Comparison of ENCODE assay signal across 8 mouse cellular contexts in the genomic region with DNA sequence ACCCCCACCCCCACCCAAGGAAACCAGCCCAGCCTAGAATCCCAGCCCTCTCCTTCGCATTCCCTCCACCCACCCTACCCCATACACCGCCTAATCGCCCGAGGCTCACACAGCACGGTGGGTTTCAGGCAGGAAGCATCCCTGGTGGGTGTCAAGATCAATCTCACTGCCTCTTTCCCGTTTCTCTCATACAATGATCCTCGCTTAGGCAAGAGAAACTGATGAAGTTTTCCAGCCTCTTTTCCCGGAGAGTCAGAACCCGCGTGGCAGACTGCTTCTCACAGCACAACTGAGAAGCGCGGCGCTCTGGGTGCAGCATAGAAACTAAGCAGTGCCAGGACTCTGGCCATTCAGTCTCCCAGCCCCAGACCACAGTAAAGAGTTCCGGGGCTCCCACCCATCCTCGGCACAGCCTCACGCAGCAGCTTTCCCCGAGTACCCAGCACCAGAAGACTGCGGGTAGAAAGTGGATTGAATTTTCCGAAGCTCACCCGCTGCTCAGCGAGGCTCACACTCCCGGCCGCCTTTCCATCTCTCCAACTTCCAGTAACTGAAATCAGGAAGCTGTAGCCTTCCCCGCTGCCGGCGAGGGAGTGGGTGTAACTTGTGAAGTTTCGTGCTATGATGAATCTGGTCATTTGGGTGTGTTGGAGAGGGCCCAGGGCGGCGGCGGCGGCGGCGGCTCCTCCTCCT.
DNase-seq lines count a peak whose midpoint lies in the region; ATAC-seq and TF ChIP-seq lines count a peak whose summit lies in the region.

No protein-coding gene starts in this region.

- no peaks in the 10 kb centered on the region for H3K36me3 ChIP-seq in embryonic facial prominence, embryonic 11.5 days (replicated peaks; ENCODE audit: control insufficient read depth, insufficient read depth, low read depth, low read length)
- no peaks in the 10 kb centered on the region for H3K36me3 ChIP-seq in heart, adult 2 months (ENCODE audit: control insufficient read depth, insufficient read depth, low read length)
- no peaks in the 10 kb centered on the region for H3K36me3 ChIP-seq in kidney, adult 2 months (ENCODE audit: control insufficient read depth, insufficient read depth, low read length)
- no peaks in the 10 kb centered on the region for H3K36me3 ChIP-seq in limb, embryonic 14.5 days (ENCODE audit: control insufficient read depth, insufficient read depth, low read length)
- H3K36me3 ChIP-seq in midbrain, embryonic 16.5 days (ENCODE audit: control insufficient read depth, insufficient read depth, low read length): no peaks in the 10 kb centered on the region
- no peaks in the 10 kb centered on the region for H3K36me3 ChIP-seq in stomach, postnatal 0 days (ENCODE audit: control insufficient read depth, insufficient read depth, low read length)

- intact Hi-C loops in heart, adult 2 months (cut with DNase I): no loop called here

- no peak overlapping the region for H3K27ac ChIP-seq in embryonic facial prominence, embryonic 11.5 days (replicated peaks; ENCODE audit: low read depth, low read length)
- no peak overlapping the region; the same call in 1 of the 2 replicates for H3K27ac ChIP-seq in heart, adult 2 months
- no peak overlapping the region for H3K27ac ChIP-seq in kidney, adult 2 months (ENCODE audit: insufficient read depth, low read depth, low read length)
- peak overlapping the region; percentile 72 for H3K27ac ChIP-seq in limb, embryonic 14.5 days (replicated peaks; ENCODE audit: low read depth, low read length)
- H3K27ac ChIP-seq in midbrain, embryonic 16.5 days (ENCODE audit: low read length): no peak overlapping the region
- peak overlapping the region; percentile 80 for H3K27ac ChIP-seq in stomach, postnatal 0 days (replicated peaks)

- TF ChIP-seq EP300 in heart, adult 2 months (IDR thresholded peaks at IDR 0.05; ENCODE audit: insufficient read depth, low read depth, low read length): no peak
- no peak for TF ChIP-seq EP300 in stomach, postnatal 0 days (optimal IDR thresholded peaks at IDR 0.05)

- no peaks in the 10 kb centered on the region for H3K27me3 ChIP-seq in embryonic facial prominence, embryonic 11.5 days (ENCODE audit: control insufficient read depth, insufficient read depth, low read length)
- H3K27me3 ChIP-seq in heart, adult 2 months (ENCODE audit: control insufficient read depth, insufficient read depth, low read length): peaks cover 2% of the 10 kb centered on the region
- H3K27me3 ChIP-seq in kidney, adult 2 months (replicated peaks; ENCODE audit: control insufficient read depth, insufficient read depth, low read length): no peaks in the 10 kb centered on the region
- no peaks in the 10 kb centered on the region for H3K27me3 ChIP-seq in limb, embryonic 14.5 days (ENCODE audit: control insufficient read depth, insufficient read depth, low read length)
- no peaks in the 10 kb centered on the region for H3K27me3 ChIP-seq in midbrain, embryonic 16.5 days (ENCODE audit: control insufficient read depth, insufficient read depth, low read depth, low read length)
- H3K27me3 ChIP-seq in stomach, postnatal 0 days (ENCODE audit: control insufficient read depth, insufficient read depth, low read length): no peaks in the 10 kb centered on the region

- peak overlapping the region; percentile 44 for H3K9ac ChIP-seq in embryonic facial prominence, embryonic 11.5 days (replicated peaks; ENCODE audit: low read length)
- H3K9ac ChIP-seq in heart, adult 2 months (ENCODE audit: low read depth, low read length): peak overlapping the region; percentile 17; the same call in 1 of the 2 replicates
- H3K9ac ChIP-seq in limb, embryonic 14.5 days (ENCODE audit: low read depth, low read length, severe bottlenecking): peak overlapping the region; percentile 59
- H3K9ac ChIP-seq in midbrain, embryonic 16.5 days (ENCODE audit: low read depth, low read length): peak overlapping the region; percentile 50
- peak overlapping the region; percentile 60 for H3K9ac ChIP-seq in stomach, postnatal 0 days (ENCODE audit: low read length)

- TF ChIP-seq CTCF in heart, adult 2 months (IDR thresholded peaks at IDR 0.05): no peak
- no peak for TF ChIP-seq CTCF in kidney, adult 2 months (conservative IDR thresholded peaks at IDR 0.05; ENCODE audit: insufficient read depth, insufficient read length, low read depth, low read length)
- no peak for TF ChIP-seq CTCF in stomach, postnatal 0 days (IDR thresholded peaks at IDR 0.05; ENCODE audit: low read depth)

- WGBS in embryonic facial prominence, embryonic 11.5 days: under 1% methylated on average over 33 of the region's 33 CpGs
- 1% methylated on average over 32 of the region's 33 CpGs for WGBS in heart, adult 2 months
- WGBS in kidney, adult 2 months: under 1% methylated on average over 33 of the region's 33 CpGs
- WGBS in limb, embryonic 14.5 days: under 1% methylated on average over 33 of the region's 33 CpGs
- WGBS in midbrain, embryonic 16.5 days: under 1% methylated on average over 31 of the region's 33 CpGs
- under 1% methylated on average over 33 of the region's 33 CpGs for WGBS in stomach, postnatal 0 days

- peaks cover 3% of the 10 kb centered on the region; the same call in 1 of the 2 replicates for H3K4me1 ChIP-seq in embryonic facial prominence, embryonic 11.5 days (ENCODE audit: control insufficient read depth, insufficient read depth, low read length)
- H3K4me1 ChIP-seq in heart, adult 2 months (ENCODE audit: control insufficient read depth, insufficient read depth, low read length): no peaks in the 10 kb centered on the region
- H3K4me1 ChIP-seq in kidney, adult 2 months (ENCODE audit: control insufficient read depth, insufficient read depth, low read length): 0 out of 2 replicates have a peak, but pooled peaks cover 2% of the 10 kb centered on the region
- peaks cover 24% of the 10 kb centered on the region for H3K4me1 ChIP-seq in limb, embryonic 14.5 days (ENCODE audit: control insufficient read depth, insufficient read depth, low read length)
- peaks cover 17% of the 10 kb centered on the region for H3K4me1 ChIP-seq in midbrain, embryonic 16.5 days (ENCODE audit: control insufficient read depth, insufficient read depth, low read length)
- H3K4me1 ChIP-seq in stomach, postnatal 0 days (replicated peaks; ENCODE audit: control insufficient read depth, insufficient read depth): no peaks in the 10 kb centered on the region

- ATAC-seq in embryonic facial prominence, embryonic 11.5 days (replicated peaks; ENCODE audit: insufficient number of reproducible peaks, low FRiP score, low TSS enrichment, low read depth): 0 out of 2 replicates have a peak, but pooled peaks have one; percentile 69
- ATAC-seq in limb, embryonic 14.5 days (ENCODE audit: low FRiP score, low read depth): peak; percentile 76
- peak; percentile 66 for ATAC-seq in midbrain, embryonic 16.5 days
- ATAC-seq in stomach, postnatal 0 days (ENCODE audit: low FRiP score, low TSS enrichment): peak; percentile 51

- TF ChIP-seq POLR2A in heart, adult 2 months (IDR thresholded peaks at IDR 0.05; ENCODE audit: insufficient read depth, low read depth, low read length): peak; percentile 37; the same call in 1 of the 2 replicates
- no peak for TF ChIP-seq POLR2A in kidney, adult 2 months (IDR thresholded peaks at IDR 0.05; ENCODE audit: low read depth, low read length)
- TF ChIP-seq POLR2A in limb, embryonic 14.5 days (IDR thresholded peaks at IDR 0.05; ENCODE audit: borderline replicate concordance, extremely low read depth, insufficient read depth, insufficient read length): peak; percentile 41; the same call in 1 of the 2 replicates

- H3K79me2 ChIP-seq in heart, adult 2 months (replicated peaks; ENCODE audit: control insufficient read depth, insufficient read depth, low read length): no peaks in the 10 kb centered on the region

- DNase-seq in thymus, postnatal 25 days: peak; percentile 35
- DNase-seq in thymus, postnatal 0 days (ENCODE audit: low spot score): no peak
- DNase-seq in embryonic facial prominence, embryonic 11.5 days (ENCODE audit: low spot score): peak; percentile 66
- DNase-seq in heart, adult 2 months: peak; percentile 66 to 68
- peak; percentile 56 for DNase-seq in kidney, adult 2 months
- DNase-seq in limb, embryonic 14.5 days (ENCODE audit: low spot score): peak; percentile 73
- DNase-seq in stomach, postnatal 0 days (ENCODE audit: low spot score): peak; percentile 56

- H3K9me3 ChIP-seq in embryonic facial prominence, embryonic 11.5 days (replicated peaks; ENCODE audit: control insufficient read depth, low read length): no peaks in the 10 kb centered on the region
- no peaks in the 10 kb centered on the region for H3K9me3 ChIP-seq in limb, embryonic 14.5 days (ENCODE audit: control insufficient read depth, low read length)
- no peaks in the 10 kb centered on the region for H3K9me3 ChIP-seq in midbrain, embryonic 16.5 days (replicated peaks; ENCODE audit: control insufficient read depth, low read length, poor library complexity, severe bottlenecking)
- H3K9me3 ChIP-seq in stomach, postnatal 0 days (ENCODE audit: control insufficient read depth, low read length): no peaks in the 10 kb centered on the region

- peak overlapping the region; percentile 57 for H3K4me2 ChIP-seq in embryonic facial prominence, embryonic 11.5 days (ENCODE audit: low read depth, low read length)
- H3K4me2 ChIP-seq in limb, embryonic 14.5 days (replicated peaks; ENCODE audit: low read depth, low read length, severe bottlenecking): peak overlapping the region; percentile 85
- H3K4me2 ChIP-seq in midbrain, embryonic 16.5 days (ENCODE audit: low read length): peak overlapping the region; percentile 81
- H3K4me2 ChIP-seq in stomach, postnatal 0 days (replicated peaks; ENCODE audit: low read depth): peak overlapping the region; percentile 88

- peak overlapping the region; percentile 39 for H3K4me3 ChIP-seq in embryonic facial prominence, embryonic 11.5 days (ENCODE audit: low read depth, low read length)
- peak overlapping the region; percentile 40 for H3K4me3 ChIP-seq in heart, adult 2 months
- peak overlapping the region; percentile 46 for H3K4me3 ChIP-seq in kidney, adult 2 months (ENCODE audit: insufficient read depth, low read depth, low read length)
- peak overlapping the region; percentile 46 for H3K4me3 ChIP-seq in limb, embryonic 14.5 days (replicated peaks; ENCODE audit: low read length)
- peak overlapping the region; percentile 39 for H3K4me3 ChIP-seq in midbrain, embryonic 16.5 days (ENCODE audit: low read depth, low read length)
- peak overlapping the region; percentile 50 for H3K4me3 ChIP-seq in stomach, postnatal 0 days (ENCODE audit: low read depth, low read length)

Comparison
In these comparisons a context has a peak if more than half of its experiments do, and no peak if none do; other contexts are left out.
1. H3K27ac ChIP-seq: peak in limb, embryonic 14.5 days (single experiment) and stomach, postnatal 0 days (single experiment); none in embryonic facial prominence, embryonic 11.5 days (single experiment), heart, adult 2 months (single experiment), kidney, adult 2 months (single experiment) and midbrain, embryonic 16.5 days (single experiment).
2. Peak in every context shown above with its lines, with median percentiles within 50 percentile points of each other: ATAC-seq, H3K4me2 ChIP-seq, H3K4me3 ChIP-seq and H3K9ac ChIP-seq.